Mouse (Mus musculus) c-Kit-positive CD71-positive TER-119-positive erythroid progenitor cells, embryonic 14.5 days (primary cell): ENCODE results near the gene Pfdn5.

Experiments
- DNase-seq: peaks from one replicate; pipeline ENCODE4 v3.0.0-alpha.2; 2013; ENCODE audit warnings: low spot score

The Pfdn5 gene

GRCm38 (mm10) chr15:102376453-102377162 is 50.7 kb downstream of the Pfdn5 start:
- DNase-seq, result no peak

GRCm38 (mm10) chr15:102377163-102377543 is 51.2 kb downstream of the Pfdn5 start:
- peak; percentile 86 for DNase-seq

- DNase-seq, result no peak
Observed at GRCm38 (mm10) chr15:102377810-102378262, 51.9 kb downstream of the Pfdn5 start.
